Mouse (Mus musculus) liver, postnatal 0 days (tissue): ENCODE measurements around the gene Syt9. TPM values are rescaled to one million over a fixed set of nuclear protein-coding genes. Genes with fewer than 3 reads are reported as not detected.

Experiments
- ATAC-seq: fragments of 200-750 bp; cut with Nextera tagmentation; 2 replicates; pipeline ENCODE4 v1.8.0; 2017; ENCODE audit warnings: mild to moderate bottlenecking, moderate library complexity
- DNase-seq: peaks from one replicate; pipeline ENCODE4 v3.0.0-alpha.2; 2016
- H3K27ac ChIP-seq: fragments of 300-500 bp; sonication (generic); 2 replicates; pipeline ENCODE4 v1.5.1; 2014; ENCODE audit warnings: antibody characterized with exemption, moderate library complexity, mild to moderate bottlenecking, low read depth
- H3K27me3 ChIP-seq: fragments of 300-500 bp; sonication (generic); 2 replicates; pipeline ENCODE4 v1.6.1; 2014; ENCODE audit warnings: low read length, control low read depth, mixed read lengths; ENCODE audit not compliant: insufficient read depth
- H3K36me3 ChIP-seq: fragments of 300-500 bp; sonication (generic); replicated peaks from 2 replicates; pipeline ENCODE4 v1.6.1; 2014; ENCODE audit warnings: mild to moderate bottlenecking, control low read depth, low read length, moderate library complexity, mixed read lengths; ENCODE audit not compliant: insufficient read depth
- H3K4me1 ChIP-seq: fragments of 300-500 bp; sonication (generic); 2 replicates; pipeline ENCODE4 v1.6.1; 2014; ENCODE audit warnings: antibody characterized with exemption, mild to moderate bottlenecking, control low read depth; ENCODE audit not compliant: insufficient read depth
- H3K4me2 ChIP-seq: fragments of 300-500 bp; sonication (generic); 2 replicates; pipeline ENCODE4 v1.6.1; 2014; ENCODE audit warnings: low read depth, mild to moderate bottlenecking, low read length, moderate library complexity, mixed read lengths
- H3K4me3 ChIP-seq: fragments of 300-500 bp; sonication (generic); 2 replicates; pipeline ENCODE4 v1.5.1; 2014; ENCODE audit warnings: low read depth, low read length
- H3K9ac ChIP-seq: fragments of 300-500 bp; sonication (generic); replicated peaks from 2 replicates; pipeline ENCODE4 v1.6.1; 2014; ENCODE audit warnings: mild to moderate bottlenecking, moderate library complexity
- H3K9me3 ChIP-seq: fragments of 300-500 bp; sonication (generic); 2 replicates; pipeline ENCODE4 v1.6.1; 2016; ENCODE audit warnings: mild to moderate bottlenecking, control low read depth, low read length, mixed read lengths
- CTCF ChIP-seq: sonication (generic); IDR thresholded peaks from 2 replicates; pipeline ENCODE4 v1.5.1; 2016; ENCODE audit warnings: antibody characterized with exemption, low read depth
- EP300 ChIP-seq: IDR thresholded peaks from 2 replicates; pipeline ENCODE4 v1.6.1; 2016; ENCODE audit warnings: antibody characterized with exemption, low read depth, mild to moderate bottlenecking
- WGBS: fragments of 180-500 bp; shearing (Covaris S2); extraction: QIAGEN DNeasy Blood & Tissue Kit; methylation state at CpG from one replicate; pipeline ENCODE4 v1.1.7; 2014; ENCODE audit not compliant: insufficient replicate concordance; 5-methylcytosine and 5-hydroxymethylcytosine counted together
- polyA plus RNA-seq: library from polyadenylated mRNA; unstranded; fragments of >200 nt; fragmentation: Nextera tagmentation; extraction: Ambion mirVana; gene quantifications from 2 replicates; pipeline ENCODE4 v1.2.1, GENCODE M21; 2015

The Syt9 gene
- polyA plus RNA-seq, 1 experiment from 2014 or later = 0.23 TPM

- Histone ChIP-seq H3K4me3 (no peak overlapping the region), H3K9ac (no peak overlapping the region), H3K36me3 (no peaks in the 10 kb centered on the region), H3K4me2 (no peak overlapping the region), H3K4me1 (no peaks in the 10 kb centered on the region), H3K9me3 (no peaks in the 10 kb centered on the region), H3K27me3 (no peaks in the 10 kb centered on the region), H3K27ac (no peak overlapping the region)
- no peak for DNase-seq
- WGBS = 73% methylated on average over 3 of the region's 3 CpGs
- ATAC-seq = no peak
- TF ChIP-seq CTCF (no peak), EP300 (no peak)
Measured at GRCm38 (mm10) chr7:107362153-107362552, 8.4 kb upstream of the Syt9 start.

DNA sequence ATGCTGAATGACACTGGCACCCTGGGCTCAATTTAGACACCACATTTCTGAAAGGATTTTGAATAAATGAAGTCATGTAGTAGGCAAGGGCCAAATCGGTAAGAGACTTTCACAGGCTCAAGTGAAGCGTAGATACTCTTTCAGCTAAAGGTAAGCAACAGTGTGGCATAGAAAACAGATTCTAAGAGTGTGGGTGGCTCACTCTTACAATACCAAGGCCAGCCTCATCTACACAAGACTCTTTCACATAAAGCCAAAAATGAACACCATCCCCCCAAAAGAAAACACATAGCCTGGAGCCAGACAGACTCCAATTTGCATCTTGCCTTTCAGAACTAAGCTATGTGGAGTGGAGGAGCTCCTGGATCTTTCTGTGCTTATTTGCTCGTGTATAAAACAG lies 7.9 kb upstream of the Syt9 start:
- Histone ChIP-seq H3K9ac (no peak overlapping the region), H3K4me1 (no peaks in the 10 kb centered on the region), H3K4me2 (no peak overlapping the region), H3K27ac (no peak overlapping the region), H3K27me3 (no peaks in the 10 kb centered on the region), H3K4me3 (no peak overlapping the region), H3K36me3 (no peaks in the 10 kb centered on the region), H3K9me3 (no peaks in the 10 kb centered on the region)
- no peak for ATAC-seq
- TF ChIP-seq EP300 (no peak), CTCF (no peak)
- no peak for DNase-seq
- WGBS = 70% methylated on average over 3 of the region's 3 CpGs

GRCm38 (mm10) chr7:107371126-107371920 lies 795 bp downstream of the Syt9 start:
- H3K36me3 ChIP-seq = no peaks in the 10 kb centered on the region
- H3K4me1 ChIP-seq = peaks cover 6% of the 10 kb centered on the region; the same call in 1 of the 2 replicates
- peak; percentile 12 for DNase-seq
- no peaks in the 10 kb centered on the region for H3K9me3 ChIP-seq
- TF ChIP-seq EP300 (no peak), CTCF (no peak)
- no peak overlapping the region for H3K27ac ChIP-seq
- no peak for ATAC-seq
- WGBS = 4% methylated on average over 44 of the region's 45 CpGs
- peak overlapping the region; percentile 83 for H3K4me2 ChIP-seq
- peak overlapping the region; percentile 54 for H3K4me3 ChIP-seq
- peaks cover 40% of the 10 kb centered on the region for H3K27me3 ChIP-seq
- H3K9ac ChIP-seq = no peak overlapping the region

DNA sequence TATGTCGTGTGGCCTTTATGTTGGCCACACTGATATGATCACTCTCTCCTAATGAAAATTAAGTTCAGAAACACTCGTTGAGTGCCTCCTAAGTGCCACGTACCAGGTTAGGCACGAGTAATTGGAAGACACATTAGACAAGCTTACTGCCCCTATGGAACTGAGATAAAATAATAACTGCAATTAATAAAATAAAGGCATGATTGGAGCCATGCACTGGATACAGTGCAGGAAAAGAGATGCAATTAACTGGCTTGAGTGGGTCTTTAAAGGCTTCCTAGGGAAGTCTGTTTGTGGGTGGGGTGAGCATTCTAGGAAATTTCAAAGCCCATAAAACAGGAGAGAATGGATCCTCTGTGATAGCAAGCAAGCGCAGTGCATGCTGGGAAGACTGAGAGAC lies 10.0 kb downstream of the Syt9 start:
- no peak overlapping the region for H3K4me3 ChIP-seq
- H3K27me3 ChIP-seq = no peaks in the 10 kb centered on the region
- no peaks in the 10 kb centered on the region for H3K9me3 ChIP-seq
- H3K4me2 ChIP-seq = no peak overlapping the region
- ATAC-seq (no peak), DNase-seq (no peak)
- no peaks in the 10 kb centered on the region for H3K4me1 ChIP-seq
- H3K27ac ChIP-seq = no peak overlapping the region
- H3K36me3 ChIP-seq = no peaks in the 10 kb centered on the region
- TF ChIP-seq EP300 (no peak), CTCF (no peak)
- no peak overlapping the region for H3K9ac ChIP-seq
- WGBS = 76% methylated on average over 5 of the region's 5 CpGs

DNA sequence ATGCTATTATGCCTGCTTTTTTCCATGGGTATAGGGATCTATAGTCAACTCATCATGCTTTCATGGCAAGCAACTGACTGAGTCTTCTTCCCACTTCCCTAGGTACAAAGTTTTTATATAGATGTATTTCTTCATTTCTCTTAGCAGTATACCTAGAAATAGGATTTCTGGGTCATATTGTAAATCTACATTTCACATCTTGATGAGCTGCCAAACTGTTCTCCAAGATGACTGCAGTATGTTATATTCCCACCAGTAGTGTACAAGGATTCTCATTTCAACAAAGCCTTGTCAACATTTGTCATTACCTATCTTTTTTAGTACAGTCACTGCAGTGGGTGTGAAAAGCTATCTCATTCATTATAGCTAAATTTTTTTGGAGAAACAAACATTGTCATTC lies 19.1 kb downstream of the Syt9 start:
- TF ChIP-seq EP300 (no peak), CTCF (no peak)
- DNase-seq = no peak
- Histone ChIP-seq H3K27me3 (no peaks in the 10 kb centered on the region), H3K9ac (no peak overlapping the region), H3K27ac (no peak overlapping the region), H3K9me3 (no peaks in the 10 kb centered on the region), H3K36me3 (no peaks in the 10 kb centered on the region), H3K4me3 (no peak overlapping the region), H3K4me2 (no peak overlapping the region), H3K4me1 (no peaks in the 10 kb centered on the region)
- no peak for ATAC-seq

GRCm38 (mm10) chr7:107392749-107393148 lies 22.2 kb downstream of the Syt9 start:
- no peak overlapping the region for H3K4me2 ChIP-seq
- TF ChIP-seq EP300 (no peak), CTCF (no peak)
- 36% methylated on average over 2 of the region's 2 CpGs for WGBS
- H3K36me3 ChIP-seq = no peaks in the 10 kb centered on the region
- no peak for ATAC-seq
- H3K27me3 ChIP-seq = no peaks in the 10 kb centered on the region
- no peak overlapping the region for H3K4me3 ChIP-seq
- no peaks in the 10 kb centered on the region for H3K4me1 ChIP-seq
- no peaks in the 10 kb centered on the region for H3K9me3 ChIP-seq
- H3K27ac ChIP-seq = no peak overlapping the region
- DNase-seq = no peak
- no peak overlapping the region for H3K9ac ChIP-seq
